Mouse (Mus musculus) lung, adult 10 weeks (tissue): ENCODE measurements around the gene Top1. TPM values are rescaled to one million over a fixed set of nuclear protein-coding genes. Genes with fewer than 3 reads are reported as not detected.

Experiments used
- polyA plus RNA-seq: library from polyadenylated mRNA; stranded (reverse); fragments of 350-450 nt; fragmentation: Illumina TruSeq; extraction: RNeasy Lipid Tissue Mini Kit (QIAGEN cat#74804); gene quantifications from one replicate; pipeline ENCODE4 v1.2.3, GENCODE M21; 2014; ENCODE audit warnings: low read depth, low replicate concordance; ENCODE audit not compliant: insufficient read depth

Top1 gene
- polyA plus RNA-seq = 22.5 TPM

GRCm38 (mm10) chr2:160645614-160646137 is at the start of gene Top1:
Gene Top1, plus strand, starts transcription at chr2:160645888.

DNA sequence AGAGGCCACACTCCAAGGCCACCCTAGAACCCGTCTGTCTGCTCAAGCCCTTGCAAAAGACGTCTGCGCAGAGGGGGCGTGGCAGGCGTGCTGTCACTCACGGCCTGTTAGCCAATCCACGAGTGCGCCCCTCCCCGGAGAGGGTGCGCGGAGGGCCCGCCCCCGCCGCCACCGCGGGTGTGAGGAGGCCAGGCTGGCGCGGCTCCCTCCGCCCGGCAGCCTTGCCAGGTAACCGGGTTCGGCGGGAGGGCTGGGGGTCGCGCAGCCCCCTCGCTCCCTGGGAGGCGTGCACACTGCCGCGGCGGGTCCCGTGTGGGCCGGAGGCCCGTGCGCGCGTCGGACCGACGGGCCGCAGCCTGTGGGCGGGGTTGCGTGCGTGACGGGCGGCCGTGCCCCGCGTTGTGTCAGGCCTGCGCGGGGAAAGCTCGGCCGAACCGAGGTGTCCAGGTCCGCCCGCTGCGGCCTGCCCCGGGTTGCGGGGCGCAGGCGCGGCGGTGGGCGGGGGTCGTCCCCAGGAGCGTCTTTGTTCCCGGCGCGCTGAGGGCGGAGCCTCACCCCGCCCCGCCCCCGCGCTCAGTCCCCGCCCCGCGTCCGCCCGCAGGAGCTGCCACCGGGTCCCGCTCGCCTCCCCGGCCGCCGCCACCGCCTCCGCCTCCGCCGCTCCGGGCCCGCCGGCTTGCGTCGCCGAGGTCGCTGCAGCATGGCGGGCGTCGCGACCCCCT is 85.6 kb downstream of the Top1 start, which contains the start of gene Plcg1:
TSS of gene Plcg1 (plus strand) at position 184 of the 722 bp plus-strand sequence.

Other genes with a start within 250 kb of the Top1 start
- gene Plcg1, start 85.4 kb downstream of the Top1 start, polyA plus RNA-seq = 29.9 TPM
- gene Zhx3, start 227.1 kb downstream of the Top1 start, polyA plus RNA-seq = 6.1 TPM
- 3.5 TPM for gene Lpin3, start 234.8 kb downstream of the Top1 start, polyA plus RNA-seq